Mouse (Mus musculus) MEL (cell line): ENCODE measurements around the gene Sox5. TPM values are rescaled to one million over a fixed set of nuclear protein-coding genes. Genes with fewer than 3 reads are reported as not detected.
A peak's percentile ranks its signal among the peaks of the same experiment; 100 is the strongest.

Experiments
- DNase-seq: peaks from one replicate; pipeline ENCODE4 v3.0.0; 2011; ENCODE audit warnings: low read depth, low spot score
- H3K27ac ChIP-seq: 2 replicates; pipeline ENCODE4 v1.5.1; 2012; ENCODE audit warnings: low read depth, mild to moderate bottlenecking, control low read depth, low read length, moderate library complexity; ENCODE audit not compliant: control insufficient read depth
- H3K27me3 ChIP-seq, 2 experiments: fragments of 150-350 bp in 1 of 2; sonication (generic) in 1 of 2; 2 replicates each; pipeline ENCODE4 v1.6.1; 2012; ENCODE audit warnings: low read length in 2 of 2, mild to moderate bottlenecking in 2 of 2, improper control_type of control experiment in 1 of 2, moderate library complexity in 1 of 2; ENCODE audit not compliant: insufficient read depth in 2 of 2, control insufficient read depth in 1 of 2
- H3K36me3 ChIP-seq, 2 experiments: 2 replicates each; pipeline ENCODE4 v1.6.1; 2012 to 2014; ENCODE audit warnings: low read length in 2 of 2, improper control_type of control experiment in 1 of 2, inconsistent platforms in 1 of 2, mild to moderate bottlenecking in 1 of 2; ENCODE audit not compliant: insufficient read depth in 2 of 2, control insufficient read depth in 1 of 2
- H3K4me1 ChIP-seq, 2 experiments: fragments of 150-350 bp in 1 of 2; sonication (generic) in 1 of 2; 2 replicates each; pipeline ENCODE4 v1.6.1; 2012; ENCODE audit warnings: low read length in 2 of 2, improper control_type of control experiment in 1 of 2, mild to moderate bottlenecking in 1 of 2; ENCODE audit not compliant: insufficient read depth in 2 of 2, control insufficient read depth in 1 of 2
- H3K4me3 ChIP-seq, 2 experiments: fragments of 150-350 bp in 1 of 2; sonication (generic) in 1 of 2; 2 replicates each; pipeline ENCODE4 v1.5.1; 2012; ENCODE audit warnings: low read depth in 2 of 2, low read length in 2 of 2, mild to moderate bottlenecking in 2 of 2, moderate library complexity in 2 of 2, control low read depth in 1 of 2, improper control_type of control experiment in 1 of 2; ENCODE audit not compliant: control insufficient read depth in 1 of 2, insufficient read depth in 1 of 2
- H3K79me2 ChIP-seq: 2 replicates; pipeline ENCODE4 v1.6.1; 2012; ENCODE audit warnings: mild to moderate bottlenecking, low read length, moderate library complexity; ENCODE audit not compliant: control insufficient read depth, poor library complexity, insufficient read depth
- H3K9ac ChIP-seq: 2 replicates; pipeline ENCODE4 v1.6.1; 2012; ENCODE audit warnings: low read depth, mild to moderate bottlenecking, control low read depth, low read length, moderate library complexity; ENCODE audit not compliant: control insufficient read depth, poor library complexity, severe bottlenecking
- H3K9me3 ChIP-seq: fragments of 150-350 bp; sonication (generic); replicated peaks from 2 replicates; pipeline ENCODE4 v1.6.1; 2012; ENCODE audit warnings: mild to moderate bottlenecking, low read length, improper control_type of control experiment, moderate library complexity; ENCODE audit not compliant: insufficient read depth
- CHD2 ChIP-seq: IDR thresholded peaks from 2 replicates; pipeline ENCODE4 v1.6.1; 2011; ENCODE audit warnings: low read length, improper control_type of control experiment
- E2F4 ChIP-seq: IDR thresholded peaks from 2 replicates; pipeline ENCODE4 v1.6.1; 2011; ENCODE audit warnings: low read depth, low read length, improper control_type of control experiment, borderline replicate concordance
- EP300 ChIP-seq, 2 experiments: IDR thresholded peaks; 2 replicates each; pipeline ENCODE4 v1.6.1; 2011; ENCODE audit warnings: improper control_type of control experiment in 2 of 2, low read length in 2 of 2, low read depth in 1 of 2, mild to moderate bottlenecking in 1 of 2
- ETS1 ChIP-seq: IDR thresholded peaks from 2 replicates; pipeline ENCODE4 v1.6.1; 2012; ENCODE audit warnings: low read depth, mild to moderate bottlenecking, inconsistent platforms, low read length, improper control_type of control experiment, moderate library complexity
- HCFC1 ChIP-seq: IDR thresholded peaks from 2 replicates; pipeline ENCODE4 v1.6.1; 2012; ENCODE audit warnings: low read depth, mild to moderate bottlenecking, inconsistent platforms, low read length, improper control_type of control experiment, moderate library complexity
- KAT2A ChIP-seq: conservative IDR thresholded peaks from 2 replicates; pipeline ENCODE4 v1.6.1; 2012; ENCODE audit warnings: low read depth, low read length, improper control_type of control experiment, inconsistent platforms
- MAX ChIP-seq: IDR thresholded peaks from 2 replicates; pipeline ENCODE4 v1.6.1; 2011; ENCODE audit warnings: low read length, improper control_type of control experiment
- MAZ ChIP-seq: IDR thresholded peaks from 2 replicates; pipeline ENCODE4 v1.6.1; 2012; ENCODE audit warnings: low read depth, mild to moderate bottlenecking, inconsistent platforms, low read length, improper control_type of control experiment
- MEF2A ChIP-seq: IDR thresholded peaks from 2 replicates; pipeline ENCODE4 v1.6.1; 2014; ENCODE audit warnings: low read depth, mild to moderate bottlenecking, inconsistent platforms, low read length, improper control_type of control experiment; ENCODE audit not compliant: poor library complexity, insufficient replicate concordance, severe bottlenecking; ENCODE audit errors: extremely low read depth
- MYB ChIP-seq: IDR thresholded peaks from 2 replicates; pipeline ENCODE4 v1.6.1; 2011; ENCODE audit warnings: mild to moderate bottlenecking, low read depth, low read length, improper control_type of control experiment
- MYC ChIP-seq: IDR thresholded peaks from 2 replicates; pipeline ENCODE4 v1.6.1; 2011; ENCODE audit warnings: low read depth, mild to moderate bottlenecking, low read length, improper control_type of control experiment, moderate library complexity
- NELFE ChIP-seq: IDR thresholded peaks from 2 replicates; pipeline ENCODE4 v1.6.1; 2011; ENCODE audit warnings: low read depth, low read length, improper control_type of control experiment
- NRF1 ChIP-seq: IDR thresholded peaks from 2 replicates; pipeline ENCODE4 v1.6.1; 2014; ENCODE audit warnings: low read depth, mild to moderate bottlenecking, inconsistent platforms, low read length, improper control_type of control experiment, moderate library complexity; ENCODE audit not compliant: poor library complexity, insufficient read depth, severe bottlenecking
- RCOR1 ChIP-seq: IDR thresholded peaks from 2 replicates; pipeline ENCODE4 v1.6.1; 2012; ENCODE audit warnings: low read depth, mild to moderate bottlenecking, inconsistent platforms, low read length, improper control_type of control experiment
- UBTF ChIP-seq: IDR thresholded peaks from 2 replicates; pipeline ENCODE4 v1.6.1; 2012; ENCODE audit warnings: low read depth, mild to moderate bottlenecking, inconsistent platforms, low read length, improper control_type of control experiment, moderate library complexity, borderline replicate concordance; ENCODE audit not compliant: insufficient read depth
- USF1 ChIP-seq: IDR thresholded peaks from 2 replicates; pipeline ENCODE4 v1.6.1; 2014; ENCODE audit warnings: low read depth, mild to moderate bottlenecking, inconsistent platforms, low read length, improper control_type of control experiment, moderate library complexity
- USF2 ChIP-seq, 2 experiments: IDR thresholded peaks; 2 replicates each; pipeline ENCODE4 v1.6.1; 2011 to 2012; ENCODE audit warnings: improper control_type of control experiment in 2 of 2, low read length in 2 of 2, borderline replicate concordance in 1 of 2, inconsistent platforms in 1 of 2, low read depth in 1 of 2, mild to moderate bottlenecking in 1 of 2; ENCODE audit not compliant: insufficient read depth in 1 of 2
- ZC3H11A ChIP-seq: IDR thresholded peaks from 2 replicates; pipeline ENCODE4 v1.6.1; 2012; ENCODE audit warnings: low read depth, mild to moderate bottlenecking, inconsistent platforms, low read length, improper control_type of control experiment
- polyA plus RNA-seq, 2 experiments: library from polyadenylated mRNA; stranded (reverse) in 1 of 2; unstranded in 1 of 2; fragments of >175 nt in 1 of 2; fragments of >200 nt in 1 of 2; gene quantifications; 2 replicates each; pipeline versions ENCODE4 v1.2.1 to v1.2.4; 2012; ENCODE audit warnings: low replicate concordance in 2 of 2, low read depth in 1 of 2; ENCODE audit not compliant: insufficient read length in 2 of 2, insufficient read depth in 1 of 2, missing spikeins in 1 of 2
- total RNA-seq: library from RNA; depleted of rRNA; stranded (reverse); fragments of 300-350 nt; gene quantifications from 2 replicates; pipeline ENCODE4 v1.2.3, GENCODE M21; 2012

Gene Sox5
- total and polyA plus RNA-seq, 3 experiments = 0.19 to 3.0 TPM; not detected in 1

- Histone ChIP-seq H3K9me3 (no peaks in the 10 kb centered on the region), H3K9ac (no peak overlapping the region), H3K4me1 (no peaks in the 10 kb centered on the region), H3K27me3 (no peaks in the 10 kb centered on the region), H3K79me2 (no peaks in the 10 kb centered on the region), H3K27ac (no peak overlapping the region), H3K36me3 (no peaks in the 10 kb centered on the region), H3K4me3 (no peak overlapping the region)
- peak; percentile 2 for DNase-seq
- TF ChIP-seq MAZ (no peak), NRF1 (no peak), EP300 (IDR thresholded peaks at IDR 0.05; ENCODE audit: low read depth in 1 of 2, low read length in 2 of 2) (no peak), USF1 (no peak), UBTF (no peak), RCOR1 (no peak), MYC (no peak), ETS1 (no peak), HCFC1 (no peak), CHD2 (no peak), NELFE (no peak), MYB (no peak), MEF2A (no peak), MAX (no peak), USF2 (IDR thresholded peaks at IDR 0.05; ENCODE audit: borderline replicate concordance in 1 of 2, insufficient read depth in 1 of 2, low read depth in 1 of 2, low read length in 2 of 2) (no peak), E2F4 (no peak), ZC3H11A (no peak)
These were observed 615.7 kb downstream of the Sox5 start for GRCm38 (mm10) chr6:144166104-144166503.

GRCm38 (mm10) chr6:144163501-144163900, 618.3 kb downstream of the Sox5 start:
- H3K9ac ChIP-seq = no peak overlapping the region
- no peak overlapping the region for H3K4me3 ChIP-seq
- no peaks in the 10 kb centered on the region for H3K9me3 ChIP-seq
- no peaks in the 10 kb centered on the region for H3K4me1 ChIP-seq
- TF ChIP-seq MAZ (no peak), ETS1 (no peak), MEF2A (no peak), KAT2A (no peak), MYC (no peak), CHD2 (no peak), HCFC1 (no peak)
- H3K79me2 ChIP-seq = no peaks in the 10 kb centered on the region
- no peaks in the 10 kb centered on the region; a peak in 1 of 4 replicates for H3K27me3 ChIP-seq
- no peak for DNase-seq
- H3K36me3 ChIP-seq = no peaks in the 10 kb centered on the region
- H3K27ac ChIP-seq = no peak overlapping the region
